Mouse (Mus musculus) neutrophil, adult 65 days (primary cell): ENCODE results near the gene Borcs5. TPM values are rescaled to one million over a fixed set of nuclear protein-coding genes. Genes with fewer than 3 reads are reported as not detected.

Experiments
- total RNA-seq: library from RNA; stranded (reverse); gene quantifications from 2 replicates; pipeline ENCODE4 v1.2.4, GENCODE M21; 2023

The Borcs5 gene
- total RNA-seq = 10.2 and 12.2 TPM in 2 replicates

GRCm38 (mm10) chr6:134639210-134639609 is at the start of gene Borcs5:
TSS of gene Borcs5 (plus strand) at chr6:134639510.

GRCm38 (mm10) chr6:134631947-134632687 is 7.2 kb upstream of the Borcs5 start, which contains the start of gene Mansc1:
TSS of gene Mansc1 (minus strand) at chr6:134632488.

Other genes with a start within 250 kb of the Borcs5 start
- 0.38 TPM in 1 of 2 replicates, not detected in the other for gene Bcl2l14, start 243.2 kb upstream of the Borcs5 start, total RNA-seq
- 8.3 and 11.5 TPM in 2 replicates for gene Lrp6, start 72.5 kb upstream of the Borcs5 start, total RNA-seq
- gene Mansc1, start 7.0 kb upstream of the Borcs5 start, total RNA-seq = 0.32 and 0.44 TPM in 2 replicates
- 10.3 and 13.2 TPM in 2 replicates for gene Dusp16, start 153.1 kb downstream of the Borcs5 start, total RNA-seq
- gene Crebl2, start 190.6 kb downstream of the Borcs5 start, total RNA-seq = 7.4 and 11.3 TPM in 2 replicates